Comparison of ENCODE assay signal across 23 mouse cellular contexts in genomic region chr2:105021256-105021655, GRCm38 (mm10). TPM values are rescaled to one million over a fixed set of nuclear protein-coding genes. Genes with fewer than 3 reads are reported as not detected.
A peak's percentile ranks its signal among the peaks of the same experiment; 100 is the strongest.
DNase-seq lines count a peak whose midpoint lies in the region; ATAC-seq and TF ChIP-seq lines count a peak whose summit lies in the region.
"Had no signal": no experiment of that assay in that cellular context is flagged by ENCODE, and none has a peak within 500 bp of the region (broad histone marks: within the 10 kb centered on the region; RNA-seq: fewer than 3 reads in every experiment).

No protein-coding gene starts in this region.

- no peaks in the 10 kb centered on the region for H3K9me3 ChIP-seq in kidney, embryonic 14.5 days (ENCODE audit: control insufficient read depth, low read length)
- no peaks in the 10 kb centered on the region for H3K9me3 ChIP-seq in liver, embryonic 12.5 days (replicated peaks)
- H3K9me3 ChIP-seq in intestine, postnatal 0 days (ENCODE audit: control insufficient read depth), result no peaks in the 10 kb centered on the region
- H3K9me3 ChIP-seq: embryonic facial prominence, embryonic 13.5 days; heart, embryonic 10.5 days; hindbrain, embryonic 10.5 days; midbrain, embryonic 12.5 days; neural tube, embryonic 12.5 days had no signal

- DNase-seq in kidney, adult 2 months, result no peak
- DNase-seq in thymus, postnatal 4 days, result peak; percentile 18
- DNase-seq in thymus, postnatal 25 days, result no peak
- no peak for DNase-seq in frontal cortex, adult 2 months (ENCODE audit: extremely low spot score in 1 of 2, low spot score in 1 of 2)
- DNase-seq: B cell, adult 2 months; cerebellum, adult 11 months; cerebellum, postnatal 10 days; kidney, adult 9 months; layer of hippocampus, postnatal 36 days; right cerebral cortex, adult 18-20 months had no signal

- WGBS in kidney, embryonic 14.5 days, result 36% methylated on average over 12 of the region's 12 CpGs
- WGBS in kidney, adult 2 months, result 54% methylated on average over 12 of the region's 12 CpGs
- WGBS in liver, embryonic 12.5 days (ENCODE audit: insufficient replicate concordance), result 79% methylated on average over 12 of the region's 12 CpGs
- WGBS in intestine, postnatal 0 days, result 82% methylated on average over 12 of the region's 12 CpGs

- TF ChIP-seq CTCF in kidney, adult 2 months (conservative IDR thresholded peaks at IDR 0.05; ENCODE audit: insufficient read depth, insufficient read length, low read depth, low read length), result no peak
- no peak for TF ChIP-seq CTCF in intestine, postnatal 0 days (IDR thresholded peaks at IDR 0.05; ENCODE audit: low read depth)

- no peak overlapping the region for H3K4me3 ChIP-seq in kidney, embryonic 14.5 days (ENCODE audit: low read length)
- no peak overlapping the region for H3K4me3 ChIP-seq in kidney, adult 2 months (ENCODE audit: insufficient read depth, low read depth, low read length)
- no peak overlapping the region for H3K4me3 ChIP-seq in liver, embryonic 12.5 days
- no peak overlapping the region for H3K4me3 ChIP-seq in intestine, postnatal 0 days (ENCODE audit: low read depth, low read length)
- H3K4me3 ChIP-seq: embryonic facial prominence, embryonic 13.5 days; heart, embryonic 10.5 days; hindbrain, embryonic 10.5 days; midbrain, embryonic 12.5 days; neural tube, embryonic 12.5 days had no signal

- no peak for TF ChIP-seq POLR2A in kidney, adult 2 months (IDR thresholded peaks at IDR 0.05; ENCODE audit: low read depth, low read length)

- no peak overlapping the region for H3K4me2 ChIP-seq in kidney, embryonic 14.5 days (replicated peaks; ENCODE audit: low read depth, low read length)
- peak overlapping the region; percentile 52 for H3K4me2 ChIP-seq in liver, embryonic 12.5 days
- H3K4me2 ChIP-seq in intestine, postnatal 0 days (replicated peaks; ENCODE audit: low read depth), result no peak overlapping the region
- H3K4me2 ChIP-seq: embryonic facial prominence, embryonic 13.5 days; midbrain, embryonic 12.5 days; neural tube, embryonic 12.5 days had no signal

- peak overlapping the region; percentile 60; the same call in 1 of the 2 replicates for H3K27ac ChIP-seq in kidney, embryonic 14.5 days (ENCODE audit: low read depth, low read length)
- H3K27ac ChIP-seq in kidney, adult 2 months (ENCODE audit: insufficient read depth, low read depth, low read length), result no peak overlapping the region
- peak overlapping the region; percentile 61 for H3K27ac ChIP-seq in liver, embryonic 12.5 days
- no peak overlapping the region for H3K27ac ChIP-seq in intestine, postnatal 0 days (ENCODE audit: low read depth, low read length)
- H3K27ac ChIP-seq: embryonic facial prominence, embryonic 13.5 days; heart, embryonic 10.5 days; hindbrain, embryonic 10.5 days; hindbrain, postnatal 0 days; macrophage; midbrain, embryonic 12.5 days; neural tube, embryonic 12.5 days had no signal

- ATAC-seq in kidney, embryonic 14.5 days (ENCODE audit: low FRiP score, low TSS enrichment), result no peak
- ATAC-seq in liver, embryonic 12.5 days, result no peak
- ATAC-seq in megakaryocyte-erythroid progenitor cell, adult 5-6 weeks (replicated peaks; ENCODE audit: low FRiP score, low TSS enrichment, poor library complexity, severe bottlenecking), result no peak
- no peak for ATAC-seq in intestine, postnatal 0 days
- ATAC-seq: forebrain, embryonic 16.5 days; hindbrain, postnatal 0 days; Patski had no signal

- H3K36me3 ChIP-seq in kidney, embryonic 14.5 days (ENCODE audit: control insufficient read depth, insufficient read depth, low read length), result no peaks in the 10 kb centered on the region
- H3K36me3 ChIP-seq in kidney, adult 2 months (ENCODE audit: control insufficient read depth, insufficient read depth, low read length), result no peaks in the 10 kb centered on the region
- no peaks in the 10 kb centered on the region for H3K36me3 ChIP-seq in liver, embryonic 12.5 days
- H3K36me3 ChIP-seq in intestine, postnatal 0 days (ENCODE audit: control insufficient read depth, insufficient read depth), result no peaks in the 10 kb centered on the region
- H3K36me3 ChIP-seq: embryonic facial prominence, embryonic 13.5 days; heart, embryonic 10.5 days; hindbrain, embryonic 10.5 days; midbrain, embryonic 12.5 days; neural tube, embryonic 12.5 days had no signal

- H3K9ac ChIP-seq in kidney, embryonic 14.5 days (ENCODE audit: low read depth, low read length), result no peak overlapping the region; the same call in 1 of the 2 replicates
- H3K9ac ChIP-seq in liver, embryonic 12.5 days, result 0 out of 2 replicates have a peak overlapping the region, but pooled peaks have one; percentile 4
- H3K9ac ChIP-seq in intestine, postnatal 0 days (ENCODE audit: low read depth, low read length), result no peak overlapping the region
- H3K9ac ChIP-seq: embryonic facial prominence, embryonic 13.5 days; midbrain, embryonic 12.5 days; neural tube, embryonic 12.5 days had no signal

- no peaks in the 10 kb centered on the region for H3K27me3 ChIP-seq in kidney, embryonic 14.5 days (ENCODE audit: control insufficient read depth, insufficient read depth, low read length)
- H3K27me3 ChIP-seq in kidney, adult 2 months (replicated peaks; ENCODE audit: control insufficient read depth, insufficient read depth, low read length), result no peaks in the 10 kb centered on the region; the same call in 1 of the 2 replicates
- H3K27me3 ChIP-seq in liver, embryonic 12.5 days (replicated peaks), result no peaks in the 10 kb centered on the region
- H3K27me3 ChIP-seq in intestine, postnatal 0 days (replicated peaks; ENCODE audit: control insufficient read depth, insufficient read depth, low read length), result no peaks in the 10 kb centered on the region
- H3K27me3 ChIP-seq: embryonic facial prominence, embryonic 13.5 days; midbrain, embryonic 12.5 days; neural tube, embryonic 12.5 days; Patski had no signal

- H3K4me1 ChIP-seq in kidney, embryonic 14.5 days (ENCODE audit: control insufficient read depth, insufficient read depth, low read length), result peaks cover 23% of the 10 kb centered on the region
- peaks cover 2% of the 10 kb centered on the region; the same call in 1 of the 2 replicates for H3K4me1 ChIP-seq in kidney, adult 2 months (ENCODE audit: control insufficient read depth, insufficient read depth, low read length)
- H3K4me1 ChIP-seq in liver, embryonic 12.5 days, result peaks cover 45% of the 10 kb centered on the region
- 0 out of 2 replicates have a peak, but pooled peaks cover 5% of the 10 kb centered on the region for H3K4me1 ChIP-seq in intestine, postnatal 0 days (replicated peaks; ENCODE audit: control insufficient read depth, insufficient read depth, low read length)

RNA-seq across cellular contexts. Expression of gene Eif3m, which starts 4.4 kb away (rescaled TPM):
- 463 and 518 TPM in 2 replicates for polyA plus RNA-seq in kidney, embryonic 14.5 days (2014; fragmentation: Nextera tagmentation; extraction: Ambion mirVana)
- 35.0 and 44.4 TPM in 2 replicates for polyA plus RNA-seq in kidney, adult 2 months (2012; rRNA removed)
- polyA plus RNA-seq in liver, embryonic 12.5 days (2016; fragmentation: Nextera tagmentation; extraction: Ambion mirVana), result 228 and 250 TPM in 2 replicates
- 374 and 410 TPM in 2 replicates for total RNA-seq in megakaryocyte-erythroid progenitor cell, adult 5-6 weeks (2014; fragmentation: Nextera tagmentation)
- total RNA-seq in megakaryocyte-erythroid progenitor cell, adult 5-6 weeks (2017), result 379 and 415 TPM in 2 replicates
- polyA plus RNA-seq in frontal cortex, adult 2 months (2012; rRNA removed), result 82.4 and 94.3 TPM in 2 replicates
- 141 and 145 TPM in 2 replicates for polyA plus RNA-seq in intestine, postnatal 0 days (2015; fragmentation: Nextera tagmentation; extraction: Ambion mirVana)

Comparison
In these comparisons a context has a peak if more than half of its experiments do, and no peak if none do; other contexts are left out.
1. H3K27ac ChIP-seq: peak in kidney, embryonic 14.5 days (single experiment) and liver, embryonic 12.5 days (single experiment); none in kidney, adult 2 months (single experiment) and intestine, postnatal 0 days (single experiment).